Mouse (Mus musculus): ENCODE data around the gene Lyl1.

DNA sequence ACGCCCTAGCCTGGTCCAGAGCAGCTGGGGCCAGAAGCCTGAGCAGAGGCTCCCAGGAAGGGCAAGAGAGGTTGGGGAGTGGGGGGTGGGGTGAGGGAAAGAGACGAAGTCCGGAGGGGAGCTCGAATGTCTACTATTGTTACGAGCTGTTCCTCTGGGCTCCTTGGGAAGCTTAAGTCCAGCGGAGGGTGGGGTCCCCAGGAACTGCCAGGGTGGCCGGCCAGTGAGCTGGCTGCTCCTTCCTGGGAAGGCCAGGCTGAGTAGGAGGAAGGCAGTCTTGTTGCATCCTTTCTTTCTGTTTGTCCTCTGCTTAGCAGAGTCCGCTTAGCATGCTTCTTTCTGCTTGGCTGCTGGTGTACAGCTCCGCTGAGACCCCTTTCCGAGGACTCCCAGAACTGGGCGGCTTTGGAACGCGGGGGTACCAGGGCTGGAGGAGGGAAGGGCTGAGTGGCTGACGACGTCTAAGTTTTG is 6.8 kb downstream of the Lyl1 start:
- TF ChIP-seq CTCF (conservative IDR thresholded peaks at IDR 0.05; ENCODE audit: low read length) (no peak), NANOG (IDR thresholded peaks at IDR 0.05; ENCODE audit: borderline replicate concordance, low read length) (no peak), POU5F1 (IDR thresholded peaks at IDR 0.05; ENCODE audit: borderline replicate concordance, low read length) (no peak)

Data from E14TG2a.4 (cell line).